Comparison of ENCODE assay signal across 8 mouse cellular contexts in the genomic region with DNA sequence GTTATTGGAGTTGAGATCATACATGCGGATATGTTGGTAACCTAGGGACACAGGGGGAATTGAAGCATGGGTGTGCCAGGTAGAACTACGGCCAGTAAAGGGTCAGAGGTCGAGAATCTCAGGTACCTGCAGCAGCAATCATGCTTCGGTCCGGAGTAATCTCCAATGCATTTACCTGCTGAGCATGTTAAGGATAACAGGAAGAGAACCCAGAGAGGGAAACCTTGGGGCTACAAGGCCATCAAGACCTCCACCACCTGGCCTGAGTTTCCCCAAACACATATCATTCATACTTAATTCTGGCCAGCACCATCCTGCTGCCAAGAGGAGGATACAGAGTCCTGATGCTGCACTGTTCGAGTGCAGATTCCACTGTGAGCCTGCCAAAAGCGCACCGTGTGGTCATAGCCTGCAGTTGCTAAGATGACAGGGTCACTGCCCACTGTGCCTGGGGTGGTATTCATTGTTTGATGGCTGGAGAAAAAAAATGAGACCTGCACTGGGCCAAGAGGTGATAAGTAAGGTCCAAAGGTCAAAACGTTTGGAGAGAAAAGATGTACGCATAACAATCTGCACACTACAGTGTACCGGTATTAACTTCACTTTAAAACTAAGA. TPM values are rescaled to one million over a fixed set of nuclear protein-coding genes. Genes with fewer than 3 reads are reported as not detected.
DNase-seq lines count a peak whose midpoint lies in the region; ATAC-seq and TF ChIP-seq lines count a peak whose summit lies in the region.

No protein-coding gene starts in this region.

- no peaks in the 10 kb centered on the region for H3K9me3 ChIP-seq in hindbrain, embryonic 10.5 days
- no peaks in the 10 kb centered on the region for H3K9me3 ChIP-seq in liver, embryonic 12.5 days (replicated peaks)

- H3K27ac ChIP-seq in left cerebral cortex, adult 2 months = peak overlapping the region; percentile 99
- H3K27ac ChIP-seq in hindbrain, embryonic 10.5 days = peak overlapping the region; percentile 99
- H3K27ac ChIP-seq in liver, embryonic 12.5 days = peak overlapping the region; percentile 91; the same call in 1 of the 2 replicates

- H3K36me3 ChIP-seq in hindbrain, embryonic 10.5 days = peaks cover 46% of the 10 kb centered on the region
- H3K36me3 ChIP-seq in liver, embryonic 12.5 days = peaks cover 49% of the 10 kb centered on the region

- no peak for TF ChIP-seq CTCF in left cerebral cortex, adult 2 months (IDR thresholded peaks at IDR 0.05)

- H3K9ac ChIP-seq in liver, embryonic 12.5 days = peak overlapping the region; percentile 90

- no peaks in the 10 kb centered on the region for H3K27me3 ChIP-seq in hindbrain, embryonic 10.5 days (ENCODE audit: insufficient read depth, poor library complexity, severe bottlenecking)
- no peaks in the 10 kb centered on the region for H3K27me3 ChIP-seq in liver, embryonic 12.5 days (replicated peaks)

- intact Hi-C loops in left cerebral cortex, adult 2 months (cut with DNase I) = no loop called here

- peak overlapping the region; percentile 92 for H3K4me3 ChIP-seq in left cerebral cortex, adult 2 months
- peak overlapping the region; percentile 82 for H3K4me3 ChIP-seq in hindbrain, embryonic 10.5 days
- H3K4me3 ChIP-seq in liver, embryonic 12.5 days = peak overlapping the region; percentile 79

- 0 out of 2 replicates have a peak, but pooled peaks have one; percentile 8 for ATAC-seq in liver, embryonic 12.5 days

- peak in 1 of 2 experiments; percentile 13 for DNase-seq in left cerebral cortex, adult 2 months (ENCODE audit: extremely low spot score in 1 of 2, low spot score in 2 of 2)
- DNase-seq in left cerebral cortex, adult 11 months (ENCODE audit: low spot score) = no peak
- DNase-seq in cerebellum, adult 11 months = peak; percentile 48
- DNase-seq in hindbrain, embryonic 10.5 days (ENCODE audit: low spot score) = no peak
- no peak for DNase-seq in urinary bladder, postnatal 10 days (ENCODE audit: low spot score)
- no peak for DNase-seq in embryo, embryonic 9.5 days (ENCODE audit: extremely low spot score)
- no peak for DNase-seq in adrenal gland, postnatal 4 days (ENCODE audit: low spot score in 2 of 2)

- WGBS in hindbrain, embryonic 10.5 days = 53% methylated on average over 11 of the region's 11 CpGs
- 51% methylated on average over 11 of the region's 11 CpGs for WGBS in liver, embryonic 12.5 days (ENCODE audit: insufficient replicate concordance)

- peaks cover 33% of the 10 kb centered on the region for H3K4me1 ChIP-seq in hindbrain, embryonic 10.5 days (replicated peaks)
- peaks cover 34% of the 10 kb centered on the region for H3K4me1 ChIP-seq in liver, embryonic 12.5 days

- peak overlapping the region; percentile 80 for H3K4me2 ChIP-seq in liver, embryonic 12.5 days

RNA-seq across cellular contexts. Expression of gene Mlst8, which starts 0.8 kb away (rescaled TPM):
- total RNA-seq in left cerebral cortex, adult 2 months (2021) = 10 to 100 TPM; 34.5 to 37.1 TPM
- polyA plus RNA-seq in hindbrain, embryonic 10.5 days (2016; fragmentation: Nextera tagmentation; extraction: Ambion mirVana) = 35.1 and 36.0 TPM in 2 replicates
- 17.2 and 19.4 TPM in 2 replicates for polyA plus RNA-seq in liver, embryonic 12.5 days (2016; fragmentation: Nextera tagmentation; extraction: Ambion mirVana)
- total RNA-seq in adrenal gland, postnatal 4 days (2021) = 10 to 100 TPM; 28.0 to 30.0 TPM

RNA-seq across cellular contexts. Expression of gene Bricd5, which starts 4.4 kb away (rescaled TPM):
- 1 to 10 TPM; 1.7 to 1.9 TPM for total RNA-seq in left cerebral cortex, adult 2 months (2021)
- polyA plus RNA-seq in hindbrain, embryonic 10.5 days (2016; fragmentation: Nextera tagmentation; extraction: Ambion mirVana) = 0.61 and 2.5 TPM in 2 replicates
- 0.18 TPM in 1 of 2 replicates, not detected in the other for polyA plus RNA-seq in liver, embryonic 12.5 days (2016; fragmentation: Nextera tagmentation; extraction: Ambion mirVana)
- total RNA-seq in adrenal gland, postnatal 4 days (2021) = under 1 TPM; 0.50 to 0.93 TPM

RNA-seq across cellular contexts. Expression of gene Pgp, which starts 7.9 kb away (rescaled TPM):
- total RNA-seq in left cerebral cortex, adult 2 months (2021) = 10 to 100 TPM; 65.8 to 69.6 TPM
- polyA plus RNA-seq in hindbrain, embryonic 10.5 days (2016; fragmentation: Nextera tagmentation; extraction: Ambion mirVana) = 80.9 and 81.8 TPM in 2 replicates
- polyA plus RNA-seq in liver, embryonic 12.5 days (2016; fragmentation: Nextera tagmentation; extraction: Ambion mirVana) = 99.5 and 101 TPM in 2 replicates
- total RNA-seq in adrenal gland, postnatal 4 days (2021) = 10 to 100 TPM; 44.6 to 46.4 TPM

RNA-seq across cellular contexts. Expression of gene E4f1, which starts 8.0 kb away (rescaled TPM):
- total RNA-seq in left cerebral cortex, adult 2 months (2021) = 10 to 100 TPM; 37.7 to 41.7 TPM
- 37.8 and 40.1 TPM in 2 replicates for polyA plus RNA-seq in hindbrain, embryonic 10.5 days (2016; fragmentation: Nextera tagmentation; extraction: Ambion mirVana)
- 19.2 and 20.7 TPM in 2 replicates for polyA plus RNA-seq in liver, embryonic 12.5 days (2016; fragmentation: Nextera tagmentation; extraction: Ambion mirVana)
- 10 to 100 TPM; 31.8 to 35.1 TPM for total RNA-seq in adrenal gland, postnatal 4 days (2021)

RNA-seq across cellular contexts. Expression of gene Caskin1, which starts 10.3 kb away (rescaled TPM):
- total RNA-seq in left cerebral cortex, adult 2 months (2021) = 100 to 1,000 TPM; 134 to 144 TPM
- polyA plus RNA-seq in hindbrain, embryonic 10.5 days (2016; fragmentation: Nextera tagmentation; extraction: Ambion mirVana) = 6.8 and 10.2 TPM in 2 replicates
- polyA plus RNA-seq in liver, embryonic 12.5 days (2016; fragmentation: Nextera tagmentation; extraction: Ambion mirVana) = 0.14 and 0.32 TPM in 2 replicates
- total RNA-seq in adrenal gland, postnatal 4 days (2021) = 10 to 100 TPM; 62.4 to 65.2 TPM
